Mouse (Mus musculus) heart, embryonic 14.5 days (tissue): ENCODE results near the gene Ptgds. TPM values are rescaled to one million over a fixed set of nuclear protein-coding genes. Genes with fewer than 3 reads are reported as not detected.

Experiments used
- ATAC-seq: fragments of 200-750 bp; cut with Nextera tagmentation; 2 replicates; pipeline ENCODE4 v1.8.0; 2017; ENCODE audit warnings: low read depth, moderate TSS enrichment; ENCODE audit not compliant: insufficient number of reproducible peaks, insufficient read depth, low FRiP score
- H3K27ac ChIP-seq, 2 experiments: fragments of 200-500 bp in 1 of 2; fragments of 300-500 bp in 1 of 2; sonication (generic) in 1 of 2; replicated peaks in 1 of 2; 2 replicates each; pipeline ENCODE4 v1.5.1; 2012 to 2014; ENCODE audit warnings: low read depth in 2 of 2, low read length in 2 of 2, control low read depth in 1 of 2, mild to moderate bottlenecking in 1 of 2, mixed read lengths in 1 of 2; ENCODE audit not compliant: control insufficient read depth in 1 of 2, insufficient read depth in 1 of 2
- H3K27me3 ChIP-seq: fragments of 300-500 bp; sonication (generic); 2 replicates; pipeline ENCODE4 v1.6.1; 2014; ENCODE audit warnings: mild to moderate bottlenecking, low read length, control low read depth; ENCODE audit not compliant: control insufficient read depth, insufficient read depth
- H3K36me3 ChIP-seq: fragments of 300-500 bp; sonication (generic); 2 replicates; pipeline ENCODE4 v1.6.1; 2014; ENCODE audit warnings: mild to moderate bottlenecking, control low read depth, low read length, mixed read lengths; ENCODE audit not compliant: control insufficient read depth, insufficient read depth
- H3K4me1 ChIP-seq, 2 experiments: fragments of 200-500 bp in 1 of 2; fragments of 300-500 bp in 1 of 2; sonication (generic) in 1 of 2; 2 replicates each; pipeline ENCODE4 v1.6.1; 2012 to 2014; ENCODE audit warnings: low read length in 2 of 2, control low read depth in 1 of 2, mixed read lengths in 1 of 2; ENCODE audit not compliant: control insufficient read depth in 2 of 2, insufficient read depth in 2 of 2
- H3K4me2 ChIP-seq: fragments of 300-500 bp; sonication (generic); 2 replicates; pipeline ENCODE4 v1.6.1; 2014; ENCODE audit warnings: mild to moderate bottlenecking, low read length
- H3K4me3 ChIP-seq, 2 experiments: fragments of 200-500 bp in 1 of 2; fragments of 300-500 bp in 1 of 2; sonication (generic) in 1 of 2; 2 replicates each; pipeline ENCODE4 v1.5.1; 2012 to 2014; ENCODE audit warnings: low read length in 2 of 2, mild to moderate bottlenecking in 2 of 2, control low read depth in 1 of 2, low read depth in 1 of 2, moderate library complexity in 1 of 2; ENCODE audit not compliant: control insufficient read depth in 1 of 2, insufficient read depth in 1 of 2
- H3K9ac ChIP-seq: fragments of 300-500 bp; sonication (generic); 2 replicates; pipeline ENCODE4 v1.6.1; 2014; ENCODE audit warnings: mild to moderate bottlenecking, low read length
- H3K9me3 ChIP-seq: fragments of 300-500 bp; sonication (generic); 2 replicates; pipeline ENCODE4 v1.6.1; 2016; ENCODE audit warnings: low read length, control low read depth; ENCODE audit not compliant: control insufficient read depth
- WGBS: fragments of 180-500 bp; shearing (Covaris S2); extraction: QIAGEN DNeasy Blood & Tissue Kit; methylation state at CpG from one replicate; pipeline ENCODE4 v1.1.7; 2014; 5-methylcytosine and 5-hydroxymethylcytosine counted together
- polyA plus RNA-seq: library from polyadenylated mRNA; unstranded; fragments of >200 nt; fragmentation: Nextera tagmentation; extraction: Ambion mirVana; gene quantifications from 2 replicates; pipeline ENCODE4 v1.2.1, GENCODE M21; 2014

The Ptgds gene
- polyA plus RNA-seq, 1 experiment from 2014 or later = 98.5 TPM

- H3K27ac ChIP-seq = no peak within 1 kb of the TSS
- no peak within 1 kb of the TSS for H3K4me2 ChIP-seq
- H3K36me3 ChIP-seq = no peaks in the 10 kb centered on the region
- no peaks in the 10 kb centered on the region for H3K9me3 ChIP-seq
- peaks cover 3 to 5% of the 10 kb centered on the region in 2 experiments; a peak in 1 of 4 replicates for H3K4me1 ChIP-seq
- no peak within 1 kb of the TSS for H3K4me3 ChIP-seq
- ATAC-seq = no peak
- no peaks in the 10 kb centered on the region for H3K27me3 ChIP-seq
- H3K9ac ChIP-seq = no peak within 1 kb of the TSS
- WGBS = 82% methylated on average over 5 of the region's 5 CpGs
Observed at GRCm38 (mm10) chr2:25493476-25493961, 23.7 kb upstream of the Ptgds start, which contains the start of gene Lcn12. Lcn12 (minus strand) TSS chr2:25493911.

- H3K9me3 ChIP-seq = no peaks in the 10 kb centered on the region
- 73% methylated on average over 5 of the region's 5 CpGs for WGBS
- H3K4me3 ChIP-seq = no peak overlapping the region
- H3K27ac ChIP-seq = no peak overlapping the region
- no peak overlapping the region for H3K4me2 ChIP-seq
- peaks cover 1 to 4% of the 10 kb centered on the region in 2 experiments; a peak in 1 of 4 replicates for H3K4me1 ChIP-seq
- ATAC-seq = no peak
- H3K9ac ChIP-seq = no peak overlapping the region
- H3K27me3 ChIP-seq = no peaks in the 10 kb centered on the region
- no peaks in the 10 kb centered on the region for H3K36me3 ChIP-seq
Observed at GRCm38 (mm10) chr2:25492988-25493387, 23.1 kb upstream of the Ptgds start.

GRCm38 (mm10) chr2:25488671-25489068 lies 18.8 kb upstream of the Ptgds start:
- ATAC-seq = no peak
- WGBS = 69% methylated on average over 7 of the region's 7 CpGs

GRCm38 (mm10) chr2:25487965-25488670 lies 18.3 kb upstream of the Ptgds start:
- H3K4me3 ChIP-seq = no peak overlapping the region
- WGBS = 69% methylated on average over 6 of the region's 6 CpGs
- no peaks in the 10 kb centered on the region for H3K27me3 ChIP-seq
- no peak overlapping the region for H3K27ac ChIP-seq
- H3K4me1 ChIP-seq = no peaks in the 10 kb centered on the region
- no peak overlapping the region for H3K9ac ChIP-seq
- H3K9me3 ChIP-seq = no peaks in the 10 kb centered on the region
- no peak for ATAC-seq
- no peak overlapping the region for H3K4me2 ChIP-seq
- no peaks in the 10 kb centered on the region for H3K36me3 ChIP-seq

More at GRCm38 (mm10) chr2:25488671-25489068, 18.8 kb upstream of the Ptgds start:
- Histone ChIP-seq H3K4me3 (no peak overlapping the region), H3K27me3 (no peaks in the 10 kb centered on the region), H3K27ac (no peak overlapping the region), H3K4me1 (no peaks in the 10 kb centered on the region), H3K9me3 (no peaks in the 10 kb centered on the region), H3K9ac (no peak overlapping the region), H3K4me2 (no peak overlapping the region), H3K36me3 (no peaks in the 10 kb centered on the region)

GRCm38 (mm10) chr2:25484901-25485647 lies 15.2 kb upstream of the Ptgds start:
- Histone ChIP-seq H3K27me3 (no peaks in the 10 kb centered on the region), H3K4me1 (no peaks in the 10 kb centered on the region), H3K4me3 (no peak overlapping the region), H3K4me2 (no peak overlapping the region), H3K36me3 (no peaks in the 10 kb centered on the region), H3K9me3 (no peaks in the 10 kb centered on the region), H3K27ac (no peak overlapping the region), H3K9ac (no peak overlapping the region)
- 64% methylated on average over 11 of the region's 11 CpGs for WGBS
- ATAC-seq = no peak

GRCm38 (mm10) chr2:25482969-25483368 lies 13.1 kb upstream of the Ptgds start:
- Histone ChIP-seq H3K27ac (no peak overlapping the region), H3K9me3 (no peaks in the 10 kb centered on the region), H3K4me2 (no peak overlapping the region), H3K4me3 (no peak overlapping the region), H3K4me1 (no peaks in the 10 kb centered on the region), H3K9ac (no peak overlapping the region), H3K36me3 (no peaks in the 10 kb centered on the region), H3K27me3 (no peaks in the 10 kb centered on the region)
- WGBS = 19% methylated on average over 7 of the region's 7 CpGs
- no peak for ATAC-seq

GRCm38 (mm10) chr2:25480541-25480940 lies 10.7 kb upstream of the Ptgds start:
- Histone ChIP-seq H3K27me3 (no peaks in the 10 kb centered on the region), H3K9ac (no peak overlapping the region), H3K9me3 (no peaks in the 10 kb centered on the region), H3K4me1 (no peaks in the 10 kb centered on the region), H3K27ac (no peak overlapping the region), H3K36me3 (no peaks in the 10 kb centered on the region), H3K4me2 (no peak overlapping the region), H3K4me3 (no peak overlapping the region)
- WGBS = 83% methylated on average over 1 of the region's 1 CpGs
- ATAC-seq = no peak
